In genomic region chr14:41021246-41021645, GRCm38 (mm10) we compare ENCODE assay signal across 25 mouse cellular contexts. TPM values are rescaled to one million over a fixed set of nuclear protein-coding genes. Genes with fewer than 3 reads are reported as not detected.
DNase-seq lines count a peak whose midpoint lies in the region; ATAC-seq lines count a peak whose summit lies in the region.
"Had no signal": no experiment of that assay in that cellular context is flagged by ENCODE, and none has a peak within 500 bp of the region (broad histone marks: within the 10 kb centered on the region; RNA-seq: fewer than 3 reads in every experiment).

No protein-coding gene starts in this region.

- H3K9me3 ChIP-seq in midbrain, embryonic 16.5 days (replicated peaks; ENCODE audit: control insufficient read depth, low read length, poor library complexity, severe bottlenecking): no peaks in the 10 kb centered on the region
- no peaks in the 10 kb centered on the region for H3K9me3 ChIP-seq in kidney, embryonic 15.5 days (replicated peaks)
- H3K9me3 ChIP-seq: G1E had no signal

- H3K36me3 ChIP-seq in splenic B cell, adult 2 months (ENCODE audit: control insufficient read depth, insufficient read depth, low read length, poor library complexity, severe bottlenecking): no peaks in the 10 kb centered on the region
- H3K36me3 ChIP-seq in midbrain, embryonic 16.5 days (ENCODE audit: control insufficient read depth, insufficient read depth, low read length): no peaks in the 10 kb centered on the region
- H3K36me3 ChIP-seq in kidney, embryonic 15.5 days: no peaks in the 10 kb centered on the region
- H3K36me3 ChIP-seq: G1E had no signal

- H3K27ac ChIP-seq in midbrain, embryonic 16.5 days (ENCODE audit: low read length): no peak overlapping the region
- H3K27ac ChIP-seq in kidney, embryonic 15.5 days: no peak overlapping the region

- no peaks in the 10 kb centered on the region for H3K27me3 ChIP-seq in splenic B cell, adult 2 months (ENCODE audit: control insufficient read depth, insufficient read depth, low read length, poor library complexity, severe bottlenecking)
- no peaks in the 10 kb centered on the region for H3K27me3 ChIP-seq in midbrain, embryonic 16.5 days (ENCODE audit: control insufficient read depth, insufficient read depth, low read depth, low read length)
- no peaks in the 10 kb centered on the region for H3K27me3 ChIP-seq in kidney, embryonic 15.5 days
- H3K27me3 ChIP-seq: CH12.LX, Patski had no signal

- no peak overlapping the region for H3K4me2 ChIP-seq in midbrain, embryonic 16.5 days (ENCODE audit: low read length)
- no peak overlapping the region for H3K4me2 ChIP-seq in kidney, embryonic 15.5 days

- H3K9ac ChIP-seq in midbrain, embryonic 16.5 days (ENCODE audit: low read depth, low read length): no peak overlapping the region
- H3K9ac ChIP-seq in kidney, embryonic 15.5 days: no peak overlapping the region

- no peaks in the 10 kb centered on the region for H3K4me1 ChIP-seq in midbrain, embryonic 16.5 days (ENCODE audit: control insufficient read depth, insufficient read depth, low read length)
- H3K4me1 ChIP-seq in kidney, embryonic 15.5 days: no peaks in the 10 kb centered on the region

- DNase-seq in A20 (ENCODE audit: low read depth, low spot score): peak; percentile 62
- DNase-seq in splenic B cell, adult 2 months (ENCODE audit: low read depth, low spot score): peak; percentile 59
- no peak for DNase-seq in right cerebral cortex, postnatal 10 days (ENCODE audit: low spot score in 2 of 2)
- DNase-seq: adrenal gland, adult 2 months; adrenal gland, adult 8-10 months; adrenal gland, postnatal 10 days; adrenal gland, postnatal 14 days; adrenal gland, postnatal 25 days; adrenal gland, postnatal 36 days; cerebellum, adult 11 months; cerebellum, adult 11-12 months; cerebellum, adult 18-20 months; cerebellum, adult 2 months had no signal

- peak; percentile 60; the same call in 1 of the 2 replicates for ATAC-seq in neutrophil, adult 5-6 weeks (ENCODE audit: extremely low read depth, insufficient number of reproducible peaks, low FRiP score, poor library complexity, severe bottlenecking)
- no peak for ATAC-seq in midbrain, embryonic 16.5 days
- ATAC-seq in kidney, embryonic 15.5 days (replicated peaks; ENCODE audit: low FRiP score): no peak
- ATAC-seq: activated CD4-positive, CD25-positive, alpha-beta regulatory T cell, adult 4 months; CD4-positive, CD25-positive, alpha-beta regulatory T cell, adult 4 months; Patski had no signal

- WGBS in midbrain, embryonic 16.5 days: 90% methylated on average over 3 of the region's 3 CpGs
- WGBS in kidney, embryonic 15.5 days: 78% methylated on average over 3 of the region's 3 CpGs

- no peak overlapping the region for H3K4me3 ChIP-seq in midbrain, embryonic 16.5 days (ENCODE audit: low read depth, low read length)
- no peak overlapping the region for H3K4me3 ChIP-seq in kidney, embryonic 15.5 days (replicated peaks)

RNA-seq across cellular contexts. Expression of gene Fam213a, which starts 7.7 kb away (rescaled TPM):
- total RNA-seq in neutrophil, adult 5-6 weeks (2017): 35.5 and 36.1 TPM in 2 replicates
- 105 and 111 TPM in 2 replicates for polyA plus RNA-seq in midbrain, embryonic 16.5 days (2015; fragmentation: Nextera tagmentation; extraction: Ambion mirVana)
- polyA plus RNA-seq in kidney, embryonic 15.5 days (2015; fragmentation: Nextera tagmentation; extraction: Ambion mirVana): 96.8 and 103 TPM in 2 replicates

RNA-seq across cellular contexts. Expression of gene Dydc2, which starts 47.8 kb away (rescaled TPM):
- total RNA-seq in neutrophil, adult 5-6 weeks (2017): not detected in 2 replicates
- 1.2 and 1.4 TPM in 2 replicates for polyA plus RNA-seq in midbrain, embryonic 16.5 days (2015; fragmentation: Nextera tagmentation; extraction: Ambion mirVana)
- not detected in 2 replicates for polyA plus RNA-seq in kidney, embryonic 15.5 days (2015; fragmentation: Nextera tagmentation; extraction: Ambion mirVana)
- total RNA-seq: adrenal gland, postnatal 10 days; CH12.LX; ES-E14; G1E; MEL had no signal
- polyA plus RNA-seq: activated CD4-positive, CD25-positive, alpha-beta regulatory T cell, adult 4 months; adrenal gland, adult 2 months; CD4-positive, CD25-positive, alpha-beta regulatory T cell, adult 4 months; G1E had no signal

RNA-seq across cellular contexts. Expression of gene Dydc1, which starts 51.5 kb away (rescaled TPM):
- not detected in 2 replicates for total RNA-seq in neutrophil, adult 5-6 weeks (2017)
- not detected in 2 replicates for polyA plus RNA-seq in midbrain, embryonic 16.5 days (2015; fragmentation: Nextera tagmentation; extraction: Ambion mirVana)
- 0.16 TPM in 1 of 2 replicates, not detected in the other for polyA plus RNA-seq in kidney, embryonic 15.5 days (2015; fragmentation: Nextera tagmentation; extraction: Ambion mirVana)
- total RNA-seq: adrenal gland, adult 18-20 months; adrenal gland, adult 2 months; adrenal gland, postnatal 10 days; adrenal gland, postnatal 14 days; adrenal gland, postnatal 25 days; CH12.LX; ES-E14; G1E; MEL had no signal
- polyA plus RNA-seq: activated CD4-positive, CD25-positive, alpha-beta regulatory T cell, adult 4 months; adrenal gland, adult 2 months; C2C12; CD4-positive, CD25-positive, alpha-beta regulatory T cell, adult 4 months; cerebellum, adult 2 months; G1E; Patski had no signal

RNA-seq across cellular contexts. Expression of gene Tspan14, which starts 54.6 kb away (rescaled TPM):
- 56.7 and 60.5 TPM in 2 replicates for total RNA-seq in neutrophil, adult 5-6 weeks (2017)
- polyA plus RNA-seq in midbrain, embryonic 16.5 days (2015; fragmentation: Nextera tagmentation; extraction: Ambion mirVana): 61.7 and 66.1 TPM in 2 replicates
- 109 and 112 TPM in 2 replicates for polyA plus RNA-seq in kidney, embryonic 15.5 days (2015; fragmentation: Nextera tagmentation; extraction: Ambion mirVana)

Comparison
In these comparisons a context has a peak if more than half of its experiments do, and no peak if none do; other contexts are left out.
1. DNase-seq: peak in A20 (single experiment) and splenic B cell, adult 2 months (single experiment); none in right cerebral cortex, postnatal 10 days (0 of 2).